Mouse (Mus musculus): ENCODE measurements around the gene Tle4. TPM values are rescaled to one million over a fixed set of nuclear protein-coding genes. Genes with fewer than 3 reads are reported as not detected.

Tle4 gene
- polyA plus RNA-seq, 1 experiment: 45.5 TPM

DNA sequence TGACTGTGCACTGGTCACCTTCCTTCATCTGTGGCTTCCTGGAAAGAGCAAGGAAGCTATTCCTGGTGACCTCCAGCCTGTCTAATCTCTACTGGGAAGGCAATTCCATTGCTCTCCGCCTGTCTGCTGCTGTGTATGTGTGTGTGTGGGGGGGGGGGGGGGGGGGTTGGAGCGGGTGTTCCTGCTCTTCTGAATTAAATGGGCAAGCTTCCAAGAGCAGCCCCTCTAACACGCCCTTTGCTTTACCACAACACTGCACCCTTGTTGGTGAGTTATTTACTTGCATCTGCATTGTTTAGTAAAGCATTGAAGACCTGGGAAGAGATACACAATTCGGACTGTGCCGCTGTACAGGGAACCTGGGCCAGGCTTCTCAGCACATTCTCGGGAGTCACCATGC, 170.9 kb downstream of the Tle4 start:
- no peak overlapping the region for H3K27ac ChIP-seq (ENCODE audit: insufficient read depth, low read length)
- no peak for TF ChIP-seq CTCF (IDR thresholded peaks at IDR 0.05; ENCODE audit: low read depth, low read length)
- no peak for TF ChIP-seq POLR2A (IDR thresholded peaks at IDR 0.05; ENCODE audit: insufficient read depth, low read length)
- no peak for TF ChIP-seq EP300 (IDR thresholded peaks at IDR 0.05; ENCODE audit: insufficient read depth, low read depth, low read length)
- no peak overlapping the region for H3K9ac ChIP-seq (ENCODE audit: low read depth, poor library complexity, severe bottlenecking)
- no peaks in the 10 kb centered on the region for H3K36me3 ChIP-seq (ENCODE audit: control insufficient read depth, insufficient read depth, low read length, poor library complexity, severe bottlenecking)
- no peak overlapping the region for H3K4me3 ChIP-seq (ENCODE audit: low read depth, low read length)
- H3K4me1 ChIP-seq (ENCODE audit: control insufficient read depth, insufficient read depth, low read length): no peaks in the 10 kb centered on the region
- H3K27me3 ChIP-seq (ENCODE audit: control insufficient read depth, insufficient read depth, low read length, poor library complexity, severe bottlenecking): no peaks in the 10 kb centered on the region
- no peaks in the 10 kb centered on the region for H3K9me3 ChIP-seq (replicated peaks; ENCODE audit: control insufficient read depth, insufficient read depth, low read length, poor library complexity, severe bottlenecking)

DNA sequence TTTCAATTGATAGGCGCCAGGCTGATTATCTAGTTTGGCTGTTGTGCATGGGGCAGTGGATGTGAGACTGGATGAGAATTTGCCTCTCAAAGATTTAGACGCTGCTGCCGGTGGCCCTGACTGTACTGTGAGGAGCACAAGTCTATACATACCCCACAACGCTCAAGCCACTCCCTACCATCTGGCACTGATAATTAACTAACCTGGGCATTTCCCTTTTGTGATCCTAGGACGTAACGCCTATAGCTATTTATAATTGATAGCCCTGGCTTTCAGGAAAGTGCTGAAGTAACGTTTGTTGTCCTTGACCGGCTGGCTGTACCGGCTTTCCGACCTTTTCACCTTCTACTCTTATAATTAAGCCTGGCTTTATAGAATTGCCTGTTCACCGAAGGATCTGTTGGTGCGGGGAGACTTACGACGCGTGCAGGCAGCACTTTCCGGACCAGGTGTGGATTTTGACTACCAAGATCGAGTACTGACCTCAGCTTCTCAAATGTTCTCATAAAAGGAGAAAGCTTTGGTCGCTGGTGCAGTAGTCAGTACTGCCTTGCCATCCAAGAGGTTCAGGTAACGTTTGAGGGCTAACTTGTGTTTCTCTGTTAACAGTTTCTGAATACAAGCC, 171.5 kb downstream of the Tle4 start:
- no peaks in the 10 kb centered on the region for H3K9me3 ChIP-seq (replicated peaks; ENCODE audit: control insufficient read depth, insufficient read depth, low read length, poor library complexity, severe bottlenecking)
- no peak overlapping the region for H3K9ac ChIP-seq (ENCODE audit: low read depth, poor library complexity, severe bottlenecking)
- H3K4me1 ChIP-seq (ENCODE audit: control insufficient read depth, insufficient read depth, low read length): no peaks in the 10 kb centered on the region
- H3K27me3 ChIP-seq (ENCODE audit: control insufficient read depth, insufficient read depth, low read length, poor library complexity, severe bottlenecking): no peaks in the 10 kb centered on the region
- no peak overlapping the region for H3K27ac ChIP-seq (ENCODE audit: insufficient read depth, low read length)
- H3K4me3 ChIP-seq (ENCODE audit: low read depth, low read length): no peak overlapping the region
- no peaks in the 10 kb centered on the region for H3K36me3 ChIP-seq (ENCODE audit: control insufficient read depth, insufficient read depth, low read length, poor library complexity, severe bottlenecking)
- no peak for TF ChIP-seq EP300 (IDR thresholded peaks at IDR 0.05; ENCODE audit: insufficient read depth, low read depth, low read length)
- no peak for TF ChIP-seq CTCF (IDR thresholded peaks at IDR 0.05; ENCODE audit: low read depth, low read length)
- no peak for TF ChIP-seq POLR2A (IDR thresholded peaks at IDR 0.05; ENCODE audit: insufficient read depth, low read length)

DNA sequence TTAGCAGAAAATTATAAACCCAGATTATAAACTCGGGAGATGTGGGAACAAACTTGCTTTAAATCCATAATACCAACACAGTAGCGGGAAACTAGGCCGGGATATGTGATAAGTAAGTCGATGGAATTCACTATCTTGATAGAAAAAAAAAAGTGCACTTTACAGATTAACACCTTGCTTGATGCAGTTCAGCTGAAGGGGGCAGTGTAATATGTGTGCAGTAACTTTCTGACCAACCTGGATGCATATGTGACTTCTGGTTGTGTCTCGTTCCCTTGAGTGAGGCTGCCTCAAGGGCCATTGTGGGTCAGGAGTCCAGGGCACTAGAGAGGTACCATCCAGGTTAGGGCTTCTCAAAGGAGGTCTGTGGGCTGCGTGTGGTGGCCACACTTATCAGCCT, 172.7 kb downstream of the Tle4 start:
- TF ChIP-seq CTCF (IDR thresholded peaks at IDR 0.05; ENCODE audit: low read depth, low read length) (no peak), EP300 (IDR thresholded peaks at IDR 0.05; ENCODE audit: insufficient read depth, low read depth, low read length) (no peak), POLR2A (IDR thresholded peaks at IDR 0.05; ENCODE audit: insufficient read depth, low read length) (no peak)
- no peak overlapping the region for H3K4me3 ChIP-seq (ENCODE audit: low read depth, low read length)
- H3K36me3 ChIP-seq (ENCODE audit: control insufficient read depth, insufficient read depth, low read length, poor library complexity, severe bottlenecking): no peaks in the 10 kb centered on the region
- H3K27ac ChIP-seq (ENCODE audit: insufficient read depth, low read length): no peak overlapping the region
- no peak overlapping the region for H3K9ac ChIP-seq (ENCODE audit: low read depth, poor library complexity, severe bottlenecking)
- no peaks in the 10 kb centered on the region for H3K4me1 ChIP-seq (ENCODE audit: control insufficient read depth, insufficient read depth, low read length)
- H3K27me3 ChIP-seq (ENCODE audit: control insufficient read depth, insufficient read depth, low read length, poor library complexity, severe bottlenecking): no peaks in the 10 kb centered on the region
- H3K9me3 ChIP-seq (replicated peaks; ENCODE audit: control insufficient read depth, insufficient read depth, low read length, poor library complexity, severe bottlenecking): no peaks in the 10 kb centered on the region

DNA sequence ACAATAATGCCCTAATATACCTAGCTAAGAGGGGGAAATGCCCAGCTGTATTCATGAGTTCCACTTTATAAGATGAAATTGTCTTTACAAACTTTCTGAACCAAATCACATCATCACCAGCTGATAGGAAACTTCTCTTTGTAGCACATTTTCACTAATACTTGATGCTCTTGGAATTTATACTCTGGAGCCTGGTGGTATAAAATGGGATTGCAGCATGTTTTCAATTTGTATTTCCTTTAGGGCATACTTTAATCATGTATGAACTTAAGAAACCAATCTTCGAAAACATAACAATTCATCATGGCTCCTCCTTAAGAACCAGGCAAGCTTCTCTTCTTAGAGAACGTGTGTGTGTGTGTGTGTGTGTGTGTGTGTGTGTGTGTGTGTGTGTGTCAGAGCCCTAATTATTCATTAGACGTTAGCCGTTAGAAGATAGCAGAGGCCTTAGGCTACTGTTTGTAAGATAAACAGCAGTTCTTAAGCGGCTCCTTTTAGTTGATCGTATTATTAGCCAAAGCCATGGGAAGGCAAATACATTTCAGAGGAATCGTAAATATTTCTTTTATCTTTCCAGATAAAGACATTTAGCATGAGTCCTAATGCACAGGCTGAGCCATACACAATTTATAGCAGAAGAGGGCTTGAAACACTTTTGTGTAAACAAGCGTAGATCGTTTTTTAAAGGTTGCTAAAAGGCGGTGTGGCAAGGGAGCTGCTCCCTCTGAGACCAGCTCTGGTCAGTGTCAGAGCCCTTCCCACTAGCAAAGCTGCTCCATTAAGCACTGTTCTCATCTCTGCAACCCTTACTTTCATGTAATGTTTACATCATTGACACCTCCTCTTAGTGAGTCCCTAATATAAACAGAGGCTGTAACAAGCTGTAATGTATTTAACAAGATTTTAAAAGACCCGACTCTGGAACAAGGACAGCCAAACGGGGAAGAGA, 173.6 kb downstream of the Tle4 start:
- Histone ChIP-seq H3K27ac (ENCODE audit: insufficient read depth, low read length) (no peak overlapping the region), H3K27me3 (ENCODE audit: control insufficient read depth, insufficient read depth, low read length, poor library complexity, severe bottlenecking) (no peaks in the 10 kb centered on the region), H3K9me3 (replicated peaks; ENCODE audit: control insufficient read depth, insufficient read depth, low read length, poor library complexity, severe bottlenecking) (no peaks in the 10 kb centered on the region), H3K4me1 (ENCODE audit: control insufficient read depth, insufficient read depth, low read length) (no peaks in the 10 kb centered on the region), H3K36me3 (ENCODE audit: control insufficient read depth, insufficient read depth, low read length, poor library complexity, severe bottlenecking) (no peaks in the 10 kb centered on the region), H3K4me3 (ENCODE audit: low read depth, low read length) (no peak overlapping the region), H3K9ac (ENCODE audit: low read depth, poor library complexity, severe bottlenecking) (no peak overlapping the region)
- TF ChIP-seq CTCF (IDR thresholded peaks at IDR 0.05; ENCODE audit: low read depth, low read length) (no peak), POLR2A (IDR thresholded peaks at IDR 0.05; ENCODE audit: insufficient read depth, low read length) (no peak), EP300 (IDR thresholded peaks at IDR 0.05; ENCODE audit: insufficient read depth, low read depth, low read length) (no peak)

DNA sequence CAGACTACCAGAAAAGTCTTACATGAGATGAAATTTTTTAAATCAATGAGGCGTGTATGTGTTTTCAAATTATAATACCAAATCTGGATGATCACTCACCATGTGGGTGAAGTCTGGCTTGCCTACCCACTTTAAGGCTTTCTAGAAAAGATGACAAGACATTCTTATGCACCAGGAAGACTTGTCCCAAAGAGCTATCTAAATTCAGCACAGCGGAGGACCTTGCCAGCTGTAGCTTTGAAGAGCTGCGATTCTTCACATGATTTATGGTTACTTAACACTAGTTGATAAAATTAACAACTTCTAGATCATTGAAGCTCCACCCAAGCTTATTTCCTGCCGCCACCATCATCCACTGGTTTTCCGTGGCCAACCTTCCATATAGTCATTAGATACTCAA, 176.2 kb downstream of the Tle4 start:
- Histone ChIP-seq H3K4me1 (ENCODE audit: control insufficient read depth, insufficient read depth, low read length) (no peaks in the 10 kb centered on the region), H3K27me3 (ENCODE audit: control insufficient read depth, insufficient read depth, low read length, poor library complexity, severe bottlenecking) (no peaks in the 10 kb centered on the region), H3K9ac (ENCODE audit: low read depth, poor library complexity, severe bottlenecking) (no peak overlapping the region), H3K36me3 (ENCODE audit: control insufficient read depth, insufficient read depth, low read length, poor library complexity, severe bottlenecking) (no peaks in the 10 kb centered on the region), H3K9me3 (replicated peaks; ENCODE audit: control insufficient read depth, insufficient read depth, low read length, poor library complexity, severe bottlenecking) (no peaks in the 10 kb centered on the region), H3K4me3 (ENCODE audit: low read depth, low read length) (no peak overlapping the region), H3K27ac (ENCODE audit: insufficient read depth, low read length) (no peak overlapping the region)
- no peak for TF ChIP-seq EP300 (IDR thresholded peaks at IDR 0.05; ENCODE audit: insufficient read depth, low read depth, low read length)
- no peak for TF ChIP-seq CTCF (IDR thresholded peaks at IDR 0.05; ENCODE audit: low read depth, low read length)

DNA sequence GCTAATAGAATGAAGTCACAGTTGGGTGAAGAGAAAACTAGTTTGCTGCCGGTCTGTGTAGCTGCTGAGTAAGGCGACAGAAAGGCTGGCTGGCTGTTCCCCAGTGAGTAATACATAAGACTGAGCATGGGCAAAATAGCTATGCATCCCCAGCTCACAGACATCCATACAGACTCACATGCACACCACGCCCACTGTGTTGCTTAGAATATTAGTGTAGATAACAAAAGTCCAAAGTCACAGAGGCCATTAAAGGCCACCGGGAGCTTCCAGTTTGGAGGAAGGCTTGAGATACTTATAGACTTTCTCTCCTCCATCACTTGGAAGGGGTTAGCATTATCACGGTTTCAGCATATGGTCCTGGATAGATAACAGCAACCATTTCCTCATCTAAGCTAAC, 178.0 kb downstream of the Tle4 start:
- Histone ChIP-seq H3K27ac (ENCODE audit: insufficient read depth, low read length) (no peak overlapping the region), H3K4me1 (ENCODE audit: control insufficient read depth, insufficient read depth, low read length) (no peaks in the 10 kb centered on the region), H3K4me3 (ENCODE audit: low read depth, low read length) (no peak overlapping the region), H3K36me3 (ENCODE audit: control insufficient read depth, insufficient read depth, low read length, poor library complexity, severe bottlenecking) (no peaks in the 10 kb centered on the region), H3K9ac (ENCODE audit: low read depth, poor library complexity, severe bottlenecking) (no peak overlapping the region), H3K9me3 (replicated peaks; ENCODE audit: control insufficient read depth, insufficient read depth, low read length, poor library complexity, severe bottlenecking) (no peaks in the 10 kb centered on the region), H3K27me3 (ENCODE audit: control insufficient read depth, insufficient read depth, low read length, poor library complexity, severe bottlenecking) (no peaks in the 10 kb centered on the region)
- no peak for TF ChIP-seq CTCF (IDR thresholded peaks at IDR 0.05; ENCODE audit: low read depth, low read length)
- TF ChIP-seq POLR2A (IDR thresholded peaks at IDR 0.05; ENCODE audit: insufficient read depth, low read length): no peak
- TF ChIP-seq EP300 (IDR thresholded peaks at IDR 0.05; ENCODE audit: insufficient read depth, low read depth, low read length): no peak

All from ES-Bruce4 (cell line).